ENCODE assay signal across 9 mouse cellular contexts in genomic region chr1:166794622-166795244, GRCm38 (mm10).
DNase-seq lines count a peak whose midpoint lies in the region; ATAC-seq and TF ChIP-seq lines count a peak whose summit lies in the region.
"Had no signal": no experiment of that assay in that cellular context is flagged by ENCODE, and none has a peak within 500 bp of the region (broad histone marks: within the 10 kb centered on the region; RNA-seq: fewer than 3 reads in every experiment).

No protein-coding gene starts in this region.

- WGBS in kidney, postnatal 0 days, result 56% methylated on average over 14 of the region's 14 CpGs
- WGBS in kidney, embryonic 15.5 days, result 56% methylated on average over 14 of the region's 14 CpGs
- 59% methylated on average over 14 of the region's 14 CpGs for WGBS in liver, postnatal 0 days (ENCODE audit: insufficient replicate concordance)
- 89% methylated on average over 14 of the region's 14 CpGs for WGBS in thymus, adult 2 months

- no peak overlapping the region for H3K27ac ChIP-seq in kidney, postnatal 0 days
- H3K27ac ChIP-seq in kidney, embryonic 15.5 days, result no peak overlapping the region
- H3K27ac ChIP-seq in ES-E14 (ENCODE audit: insufficient read depth, low read depth, low read length, poor library complexity, severe bottlenecking), result no peak overlapping the region
- no peak overlapping the region for H3K27ac ChIP-seq in liver, postnatal 0 days (ENCODE audit: low read depth)
- no peak overlapping the region for H3K27ac ChIP-seq in thymus, adult 2 months (ENCODE audit: control insufficient read depth, insufficient read depth, low read length)

- no peaks in the 10 kb centered on the region for H3K4me1 ChIP-seq in kidney, postnatal 0 days (replicated peaks; ENCODE audit: insufficient read depth, low read length)
- no peaks in the 10 kb centered on the region for H3K4me1 ChIP-seq in kidney, embryonic 15.5 days
- H3K4me1 ChIP-seq in ES-E14 (ENCODE audit: control insufficient read depth in 2 of 2, insufficient read depth in 2 of 2, low read length in 2 of 2, poor library complexity in 1 of 2), result no peaks in the 10 kb centered on the region
- no peaks in the 10 kb centered on the region; the same call in 1 of the 2 replicates for H3K4me1 ChIP-seq in liver, postnatal 0 days (ENCODE audit: insufficient read depth)
- H3K4me1 ChIP-seq in thymus, adult 2 months (replicated peaks; ENCODE audit: control insufficient read depth, insufficient read depth, low read length), result no peaks in the 10 kb centered on the region

- DNase-seq in kidney, postnatal 0 days (ENCODE audit: low spot score), result no peak
- DNase-seq in ES-E14 (ENCODE audit: low read depth, low spot score), result peak; percentile 7
- DNase-seq in liver, postnatal 0 days, result no peak
- DNase-seq in thymus, postnatal 10 days (ENCODE audit: low spot score in 2 of 2), result no peak
- DNase-seq in thymus, adult 2 months, result no peak
- DNase-seq: gastrocnemius, postnatal 25 days; layer of hippocampus, adult 9-11 months had no signal

- ATAC-seq in kidney, postnatal 0 days (replicated peaks; ENCODE audit: low FRiP score, low read depth), result no peak
- ATAC-seq in kidney, embryonic 15.5 days (replicated peaks; ENCODE audit: low FRiP score), result no peak
- peak; percentile 56 for ATAC-seq in cerebellum, adult (ENCODE audit: insufficient number of reproducible peaks, low FRiP score, low TSS enrichment)
- ATAC-seq in liver, postnatal 0 days, result no peak

- no peak for TF ChIP-seq EP300 in liver, postnatal 0 days (IDR thresholded peaks at IDR 0.05; ENCODE audit: low read depth)

- no peaks in the 10 kb centered on the region for H3K27me3 ChIP-seq in kidney, postnatal 0 days (ENCODE audit: insufficient read depth, low read length)
- no peaks in the 10 kb centered on the region for H3K27me3 ChIP-seq in kidney, embryonic 15.5 days
- no peaks in the 10 kb centered on the region for H3K27me3 ChIP-seq in liver, postnatal 0 days (ENCODE audit: insufficient read depth, low read length)
- H3K27me3 ChIP-seq in thymus, adult 2 months (ENCODE audit: control insufficient read depth, insufficient read depth, low read length), result no peaks in the 10 kb centered on the region

- no peaks in the 10 kb centered on the region for H3K9me3 ChIP-seq in kidney, postnatal 0 days (replicated peaks; ENCODE audit: low read length)
- H3K9me3 ChIP-seq in kidney, embryonic 15.5 days (replicated peaks), result no peaks in the 10 kb centered on the region
- H3K9me3 ChIP-seq in ES-E14 (ENCODE audit: control insufficient read depth, insufficient read depth, low read depth, low read length), result no peaks in the 10 kb centered on the region
- no peaks in the 10 kb centered on the region for H3K9me3 ChIP-seq in liver, postnatal 0 days (ENCODE audit: low read length)

- H3K4me2 ChIP-seq in kidney, postnatal 0 days (ENCODE audit: low read length), result no peak overlapping the region
- no peak overlapping the region for H3K4me2 ChIP-seq in kidney, embryonic 15.5 days
- H3K4me2 ChIP-seq in liver, postnatal 0 days (ENCODE audit: low read depth, low read length), result no peak overlapping the region

- H3K9ac ChIP-seq in kidney, postnatal 0 days (ENCODE audit: low read depth, low read length), result no peak overlapping the region
- H3K9ac ChIP-seq in kidney, embryonic 15.5 days, result no peak overlapping the region
- no peak overlapping the region for H3K9ac ChIP-seq in ES-E14 (ENCODE audit: insufficient read depth, low read depth, low read length, poor library complexity, severe bottlenecking)
- no peak overlapping the region for H3K9ac ChIP-seq in liver, postnatal 0 days (replicated peaks)

- in situ Hi-C loops in ES-E14 (cut with MboI; ENCODE audit: low sequenced_read_pairs in 2 of 2, unreplicated experiment in 2 of 2), result no loop called here

- no peak overlapping the region for H3K4me3 ChIP-seq in kidney, postnatal 0 days (replicated peaks; ENCODE audit: low read depth, low read length)
- no peak overlapping the region for H3K4me3 ChIP-seq in kidney, embryonic 15.5 days (replicated peaks)
- H3K4me3 ChIP-seq in ES-E14 (ENCODE audit: insufficient read depth in 1 of 2, low read depth in 1 of 2, low read length in 2 of 2, poor library complexity in 1 of 2, severe bottlenecking in 1 of 2), result no peak overlapping the region
- no peak overlapping the region for H3K4me3 ChIP-seq in liver, postnatal 0 days (ENCODE audit: low read depth, low read length)
- H3K4me3 ChIP-seq in thymus, adult 2 months (ENCODE audit: control insufficient read depth, insufficient read depth, low read length), result no peak overlapping the region

- TF ChIP-seq CTCF in kidney, postnatal 0 days (IDR thresholded peaks at IDR 0.05; ENCODE audit: low read depth), result peak; percentile 50
- peak; percentile 41 for TF ChIP-seq CTCF in liver, postnatal 0 days (IDR thresholded peaks at IDR 0.05; ENCODE audit: low read depth)
- TF ChIP-seq CTCF in thymus, adult 2 months (IDR thresholded peaks at IDR 0.05; ENCODE audit: borderline replicate concordance, control insufficient read depth, extremely low read depth, insufficient read depth, low read length, poor library complexity), result no peak

- no peak for TF ChIP-seq POLR2A in thymus, adult 2 months (IDR thresholded peaks at IDR 0.05; ENCODE audit: control insufficient read depth, extremely low read depth, insufficient read depth, low read length, poor library complexity)

- H3K36me3 ChIP-seq in kidney, postnatal 0 days (ENCODE audit: insufficient read depth, low read length), result no peaks in the 10 kb centered on the region
- no peaks in the 10 kb centered on the region for H3K36me3 ChIP-seq in kidney, embryonic 15.5 days
- no peaks in the 10 kb centered on the region for H3K36me3 ChIP-seq in ES-E14 (ENCODE audit: control insufficient read depth, insufficient read depth, low read length, poor library complexity, severe bottlenecking)
- H3K36me3 ChIP-seq in liver, postnatal 0 days (replicated peaks; ENCODE audit: insufficient read depth, low read length), result no peaks in the 10 kb centered on the region
- H3K36me3 ChIP-seq in thymus, adult 2 months (ENCODE audit: control insufficient read depth, insufficient read depth, low read length), result no peaks in the 10 kb centered on the region

TF ChIP-seq in ES-E14, 5 proteins besides CTCF, POLR2A, EP300 and RAD21:
- no peak for TF ChIP-seq ZNF384 (IDR thresholded peaks at IDR 0.05; ENCODE audit: low read depth, low read length)
- no peak for TF ChIP-seq HCFC1 (IDR thresholded peaks at IDR 0.05; ENCODE audit: borderline replicate concordance, insufficient read depth, low read length)
- no peak for TF ChIP-seq CHD2 (IDR thresholded peaks at IDR 0.05; ENCODE audit: low read depth, low read length)
- TF ChIP-seq ZC3H11A (IDR thresholded peaks at IDR 0.05; ENCODE audit: borderline replicate concordance, low read depth, low read length), result no peak
- TF ChIP-seq MAFK (IDR thresholded peaks at IDR 0.05; ENCODE audit: insufficient read depth, low read depth, low read length), result no peak
TF ChIP-seq in ES-E14: peak in this region for 0.
